Mouse (Mus musculus) liver, postnatal 0 days (tissue): ENCODE measurements around the gene Dhx34. TPM values are rescaled to one million over a fixed set of nuclear protein-coding genes. Genes with fewer than 3 reads are reported as not detected.
A peak's percentile ranks its signal among the peaks of the same experiment; 100 is the strongest.

Experiments used
- ATAC-seq: fragments of 200-750 bp; cut with Nextera tagmentation; 2 replicates; pipeline ENCODE4 v1.8.0; 2017; ENCODE audit warnings: mild to moderate bottlenecking, moderate library complexity
- DNase-seq: peaks from one replicate; pipeline ENCODE4 v3.0.0-alpha.2; 2016
- H3K27ac ChIP-seq: fragments of 300-500 bp; sonication (generic); 2 replicates; pipeline ENCODE4 v1.5.1; 2014; ENCODE audit warnings: antibody characterized with exemption, moderate library complexity, mild to moderate bottlenecking, low read depth
- H3K27me3 ChIP-seq: fragments of 300-500 bp; sonication (generic); 2 replicates; pipeline ENCODE4 v1.6.1; 2014; ENCODE audit warnings: low read length, control low read depth, mixed read lengths; ENCODE audit not compliant: insufficient read depth
- H3K36me3 ChIP-seq: fragments of 300-500 bp; sonication (generic); replicated peaks from 2 replicates; pipeline ENCODE4 v1.6.1; 2014; ENCODE audit warnings: mild to moderate bottlenecking, control low read depth, low read length, moderate library complexity, mixed read lengths; ENCODE audit not compliant: insufficient read depth
- H3K4me1 ChIP-seq: fragments of 300-500 bp; sonication (generic); 2 replicates; pipeline ENCODE4 v1.6.1; 2014; ENCODE audit warnings: antibody characterized with exemption, mild to moderate bottlenecking, control low read depth; ENCODE audit not compliant: insufficient read depth
- H3K4me2 ChIP-seq: fragments of 300-500 bp; sonication (generic); 2 replicates; pipeline ENCODE4 v1.6.1; 2014; ENCODE audit warnings: low read depth, mild to moderate bottlenecking, low read length, moderate library complexity, mixed read lengths
- H3K4me3 ChIP-seq: fragments of 300-500 bp; sonication (generic); 2 replicates; pipeline ENCODE4 v1.5.1; 2014; ENCODE audit warnings: low read depth, low read length
- H3K9ac ChIP-seq: fragments of 300-500 bp; sonication (generic); replicated peaks from 2 replicates; pipeline ENCODE4 v1.6.1; 2014; ENCODE audit warnings: mild to moderate bottlenecking, moderate library complexity
- H3K9me3 ChIP-seq: fragments of 300-500 bp; sonication (generic); 2 replicates; pipeline ENCODE4 v1.6.1; 2016; ENCODE audit warnings: mild to moderate bottlenecking, control low read depth, low read length, mixed read lengths
- CTCF ChIP-seq: sonication (generic); IDR thresholded peaks from 2 replicates; pipeline ENCODE4 v1.5.1; 2016; ENCODE audit warnings: antibody characterized with exemption, low read depth
- EP300 ChIP-seq: IDR thresholded peaks from 2 replicates; pipeline ENCODE4 v1.6.1; 2016; ENCODE audit warnings: antibody characterized with exemption, low read depth, mild to moderate bottlenecking
- WGBS: fragments of 180-500 bp; shearing (Covaris S2); extraction: QIAGEN DNeasy Blood & Tissue Kit; methylation state at CpG from one replicate; pipeline ENCODE4 v1.1.7; 2014; ENCODE audit not compliant: insufficient replicate concordance; 5-methylcytosine and 5-hydroxymethylcytosine counted together
- polyA plus RNA-seq: library from polyadenylated mRNA; unstranded; fragments of >200 nt; fragmentation: Nextera tagmentation; extraction: Ambion mirVana; gene quantifications from 2 replicates; pipeline ENCODE4 v1.2.1, GENCODE M21; 2015

The Dhx34 gene
- polyA plus RNA-seq, 1 experiment from 2014 or later: 3.6 TPM

- 17% methylated on average over 10 of the region's 10 CpGs for WGBS
- Histone ChIP-seq H3K27me3 (peaks cover 5% of the 10 kb centered on the region), H3K4me3 (no peak overlapping the region), H3K9me3 (no peaks in the 10 kb centered on the region), H3K4me2 (no peak overlapping the region), H3K9ac (no peak overlapping the region), H3K4me1 (no peaks in the 10 kb centered on the region), H3K27ac (no peak overlapping the region), H3K36me3 (no peaks in the 10 kb centered on the region)
- DNase-seq (peak; percentile 53), ATAC-seq (peak; percentile 67)
- TF ChIP-seq CTCF (peak; percentile 81), EP300 (no peak)
Observed at GRCm38 (mm10) chr7:16153522-16153921, 68.3 kb downstream of the Dhx34 start.

- TF ChIP-seq CTCF (no peak), EP300 (no peak)
- H3K27ac ChIP-seq: no peak overlapping the region
- DNase-seq (no peak), ATAC-seq (no peak)
- H3K9ac ChIP-seq: no peak overlapping the region
- no peaks in the 10 kb centered on the region for H3K36me3 ChIP-seq
- H3K4me2 ChIP-seq: no peak overlapping the region
- peaks cover 10% of the 10 kb centered on the region for H3K27me3 ChIP-seq
- no peaks in the 10 kb centered on the region for H3K4me1 ChIP-seq
- no peaks in the 10 kb centered on the region for H3K9me3 ChIP-seq
- WGBS: 56% methylated on average over 9 of the region's 9 CpGs
- H3K4me3 ChIP-seq: no peak overlapping the region
Observed at GRCm38 (mm10) chr7:16150191-16151145, 71.4 kb downstream of the Dhx34 start.

GRCm38 (mm10) chr7:16149241-16149640 is 72.6 kb downstream of the Dhx34 start:
- ATAC-seq (no peak), DNase-seq (no peak)
- no peak for TF ChIP-seq EP300
- H3K27ac ChIP-seq: no peak overlapping the region
- H3K9ac ChIP-seq: no peak overlapping the region
- H3K4me3 ChIP-seq: no peak overlapping the region
- H3K4me1 ChIP-seq: no peaks in the 10 kb centered on the region
- 36% methylated on average over 5 of the region's 5 CpGs for WGBS
- H3K36me3 ChIP-seq: no peaks in the 10 kb centered on the region
- H3K4me2 ChIP-seq: no peak overlapping the region
- peaks cover 10% of the 10 kb centered on the region for H3K27me3 ChIP-seq
- no peaks in the 10 kb centered on the region for H3K9me3 ChIP-seq

GRCm38 (mm10) chr7:16147643-16148042 is 74.2 kb downstream of the Dhx34 start:
- Histone ChIP-seq H3K36me3 (no peaks in the 10 kb centered on the region), H3K9me3 (no peaks in the 10 kb centered on the region), H3K4me3 (no peak overlapping the region), H3K27me3 (peaks cover 10% of the 10 kb centered on the region), H3K27ac (no peak overlapping the region), H3K4me1 (no peaks in the 10 kb centered on the region), H3K4me2 (no peak overlapping the region), H3K9ac (no peak overlapping the region)
- peak; percentile 73 for DNase-seq
- no peak for ATAC-seq
- no peak for TF ChIP-seq EP300
- TF ChIP-seq CTCF: no peak
- 11% methylated on average over 15 of the region's 15 CpGs for WGBS

Other genes starting within 250 kb of the Dhx34 start
- 0.95 and 1.0 TPM in 2 replicates for gene Bicra, start 174.1 kb downstream of the Dhx34 start, polyA plus RNA-seq
- not detected in 2 replicates for gene Zfp541, start 160.2 kb downstream of the Dhx34 start, polyA plus RNA-seq
- gene Napa, start 123.6 kb downstream of the Dhx34 start, polyA plus RNA-seq: 96.6 and 105 TPM in 2 replicates
- gene Kptn, start 102.1 kb downstream of the Dhx34 start, polyA plus RNA-seq: 6.5 and 7.5 TPM in 2 replicates
- not detected in 2 replicates for gene Slc8a2, start 92.2 kb downstream of the Dhx34 start, polyA plus RNA-seq
- 1.9 and 2.0 TPM in 2 replicates for gene Meis3, start 46.9 kb downstream of the Dhx34 start, polyA plus RNA-seq
- gene C5ar2, start 22.1 kb upstream of the Dhx34 start, polyA plus RNA-seq: 0.92 and 1.2 TPM in 2 replicates
- gene C5ar1, start 37.5 kb upstream of the Dhx34 start, polyA plus RNA-seq: 5.5 and 6.9 TPM in 2 replicates
- gene Inafm1, start 51.6 kb upstream of the Dhx34 start, polyA plus RNA-seq: 7.5 and 8.4 TPM in 2 replicates
- gene Ccdc9, start 64.8 kb upstream of the Dhx34 start, polyA plus RNA-seq: 5.7 and 8.8 TPM in 2 replicates
- 3.7 and 4.1 TPM in 2 replicates for gene Bbc3, start 86.4 kb upstream of the Dhx34 start, polyA plus RNA-seq
- 48.3 and 51.9 TPM in 2 replicates for gene Sae1, start 165.8 kb upstream of the Dhx34 start, polyA plus RNA-seq
- gene Zc3h4, start 178.9 kb upstream of the Dhx34 start, polyA plus RNA-seq: 4.7 and 5.2 TPM in 2 replicates
- gene Tmem160, start 230.7 kb upstream of the Dhx34 start, polyA plus RNA-seq: 38.7 and 43.0 TPM in 2 replicates